Mouse (Mus musculus) kidney, adult 18-20 months (tissue): Measurements from ENCODE around the gene Ndufb7.
"Not testable (repeated sequence)": the region's sequence is repeated elsewhere in the genome, so short reads cannot be mapped to it uniquely, and the experiment has no call there.

Experiments
- DNase-seq: peaks from one replicate; pipeline ENCODE4 v3.0.0; 2021

The Ndufb7 gene

GRCm38 (mm10) chr8:83576921-83577320 lies 10.4 kb downstream of the Ndufb7 start:
- DNase-seq: no peak

DNA sequence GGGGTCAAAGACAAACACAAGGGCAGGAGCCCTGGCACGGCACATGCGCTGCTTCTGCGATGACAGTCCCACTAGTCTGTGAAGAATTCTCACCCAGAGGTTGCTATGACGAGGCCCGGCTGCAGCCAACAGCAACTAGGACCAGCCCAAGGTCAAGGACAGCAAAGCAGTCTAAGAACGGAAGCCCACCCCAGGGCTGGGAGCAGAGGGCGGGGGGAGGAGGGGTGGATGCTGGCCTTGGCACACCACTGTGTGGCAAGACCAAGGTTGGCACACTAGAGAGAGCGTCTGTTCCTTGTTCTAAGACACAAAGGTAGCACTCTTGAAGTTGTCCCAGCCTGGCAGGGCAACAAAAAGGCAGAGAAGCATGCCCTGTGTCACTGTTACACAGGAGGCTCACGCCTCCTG lies 10.9 kb downstream of the Ndufb7 start:
- peak; percentile 23 for DNase-seq

DNA sequence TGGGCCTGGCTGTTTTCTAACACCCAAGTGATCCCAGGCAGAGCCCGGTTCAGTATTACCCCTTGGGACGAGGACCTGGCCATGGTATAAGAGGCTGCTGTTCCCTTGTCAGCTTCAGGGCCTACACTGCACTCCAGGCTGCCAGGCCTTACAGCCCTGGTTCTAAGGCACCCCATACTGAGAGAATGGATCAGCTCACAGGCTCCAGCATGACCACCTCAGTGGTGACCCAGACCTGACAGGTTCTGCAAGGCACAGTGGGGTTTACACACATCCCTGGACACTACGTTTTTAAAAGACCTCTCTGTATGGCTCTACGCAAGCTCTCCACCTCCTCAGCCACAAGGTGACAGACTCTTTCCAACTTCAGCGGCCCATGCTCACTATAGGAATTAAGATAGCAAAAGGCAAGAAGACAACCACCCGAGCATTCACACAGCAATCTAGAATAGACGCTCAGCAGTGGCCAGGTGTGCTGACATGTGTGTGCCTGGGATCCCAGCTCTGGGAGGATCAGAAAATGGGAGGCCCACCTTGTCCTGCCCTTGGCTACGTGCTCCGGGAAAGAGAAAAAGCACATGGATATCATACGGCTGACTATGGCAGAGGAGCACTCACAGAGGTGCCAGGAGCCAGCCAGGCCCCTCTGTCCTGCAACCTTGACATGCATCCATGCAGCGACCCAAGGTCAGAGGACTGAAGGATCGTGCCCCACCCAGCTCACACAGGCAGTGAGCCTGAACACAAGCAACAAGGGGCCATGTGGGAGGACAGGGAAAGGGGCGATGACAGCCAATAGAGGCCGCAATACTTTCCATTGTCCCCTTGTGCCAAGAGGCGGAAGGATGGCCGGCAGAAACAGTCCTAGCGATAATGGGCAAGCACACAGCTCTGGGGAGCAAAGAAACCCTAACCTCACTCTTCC lies 11.9 kb downstream of the Ndufb7 start:
- DNase-seq: peak; percentile 7

- no peak for DNase-seq
These were observed 13.2 kb downstream of the Ndufb7 start for GRCm38 (mm10) chr8:83579676-83580075.

DNA sequence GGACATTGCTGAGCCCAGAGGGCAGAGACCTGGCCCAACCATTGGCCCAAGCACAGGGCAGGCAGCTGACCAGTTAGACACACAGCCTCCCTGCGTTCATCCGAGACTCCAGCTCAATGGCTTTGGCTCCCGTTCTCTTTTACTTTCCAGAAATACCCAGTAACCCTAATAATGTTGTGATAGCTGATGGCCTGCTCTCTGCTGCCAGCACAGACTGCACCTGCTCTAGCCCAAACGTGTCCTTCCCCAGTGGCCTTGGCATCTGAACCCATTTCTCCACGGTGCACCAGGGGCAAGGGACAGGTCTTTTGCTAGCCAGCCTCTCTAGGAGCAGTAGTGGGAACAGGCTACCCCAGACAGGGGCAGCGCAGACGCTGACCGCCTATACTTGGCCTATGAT lies 14.4 kb downstream of the Ndufb7 start:
- peak; percentile 6 for DNase-seq

DNA sequence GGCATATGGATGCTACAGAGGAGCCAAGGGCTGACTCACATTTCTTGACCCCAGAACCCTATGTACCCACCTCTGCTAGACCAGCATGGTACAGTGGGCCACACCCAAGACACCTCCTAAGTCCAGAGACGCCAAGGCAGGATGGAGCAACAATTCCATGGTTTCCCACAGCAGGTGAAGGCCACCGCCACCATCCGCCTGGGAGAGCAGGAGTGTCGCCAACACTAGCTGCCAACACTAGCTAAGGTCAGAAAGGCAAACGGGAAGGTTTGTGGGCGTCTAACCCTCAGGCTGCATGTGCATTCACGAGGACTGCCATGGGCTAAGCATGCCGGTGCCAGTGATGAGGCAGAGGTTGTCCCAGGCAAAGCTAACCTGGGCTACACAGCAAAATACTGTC lies 15.8 kb downstream of the Ndufb7 start:
- no peak for DNase-seq

DNA sequence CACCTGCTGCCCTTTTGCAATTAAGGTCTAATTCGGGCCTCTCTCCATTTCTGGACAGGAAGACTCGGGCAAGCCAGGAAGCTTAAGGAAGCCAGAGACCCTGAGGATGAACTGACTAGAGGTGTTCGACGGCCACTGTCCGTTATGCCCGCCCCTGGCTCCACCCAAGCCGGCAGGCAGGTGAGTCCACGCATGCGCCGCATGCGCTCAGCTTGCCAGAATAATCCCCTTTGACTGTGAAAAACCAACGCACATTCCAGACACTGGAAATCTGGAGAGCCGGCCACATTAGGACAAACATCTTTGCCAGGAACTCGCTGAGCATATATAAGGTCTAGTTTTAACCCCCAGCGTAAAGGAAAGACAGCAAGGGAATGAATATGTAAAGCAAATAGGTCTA lies 16.8 kb downstream of the Ndufb7 start:
- no peak for DNase-seq

- DNase-seq: no peak
These were observed 18.3 kb downstream of the Ndufb7 start for GRCm38 (mm10) chr8:83584771-83585170.

- peak; percentile 53 for DNase-seq
These were observed 18.9 kb downstream of the Ndufb7 start for GRCm38 (mm10) chr8:83585333-83585732.

- DNase-seq: no peak
These were observed 21.2 kb downstream of the Ndufb7 start for GRCm38 (mm10) chr8:83587644-83588043.

DNA sequence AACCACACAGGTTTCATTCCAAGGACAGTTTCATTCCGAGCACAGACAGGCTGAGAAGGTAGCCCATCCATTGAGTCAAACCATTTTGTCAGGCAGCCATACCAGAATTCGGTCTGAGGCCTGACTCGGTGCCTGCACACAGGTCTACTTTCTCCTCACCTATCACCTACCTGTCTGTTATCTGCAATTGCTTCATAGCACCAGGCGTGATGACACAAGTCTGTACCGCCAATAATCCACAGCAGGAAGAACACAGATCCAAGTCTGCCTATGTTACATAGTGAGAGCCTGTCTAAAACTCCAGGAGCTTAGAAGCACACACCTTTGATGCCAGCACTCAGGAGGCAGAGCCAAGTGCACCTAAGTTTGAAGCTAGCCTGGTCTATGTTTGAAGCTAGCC lies 22.4 kb downstream of the Ndufb7 start:
- no peak for DNase-seq

GRCm38 (mm10) chr8:83590488-83591023 lies 24.1 kb downstream of the Ndufb7 start:
- DNase-seq: no peak

DNA sequence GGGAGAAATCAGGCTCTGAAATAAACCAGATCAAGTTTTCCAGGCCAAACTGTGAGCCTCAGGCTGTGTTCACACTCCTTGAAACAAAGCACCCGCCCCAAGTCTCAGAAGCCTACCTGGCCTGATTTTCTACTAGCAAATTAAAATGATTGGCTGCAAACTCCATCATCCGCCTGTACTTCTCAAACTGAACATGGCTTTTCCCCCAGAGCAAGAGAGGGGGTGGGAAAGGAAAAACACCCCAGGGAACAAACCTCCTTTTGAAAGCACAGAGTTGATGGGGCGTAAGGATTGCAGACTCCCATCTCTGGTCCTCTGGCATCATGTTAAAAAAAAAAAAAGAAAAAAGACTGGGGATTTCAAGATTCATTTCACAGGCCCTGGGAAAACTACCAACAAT lies 26.2 kb downstream of the Ndufb7 start:
- no peak for DNase-seq

GRCm38 (mm10) chr8:83593325-83594166 lies 27.1 kb downstream of the Ndufb7 start:
- no peak for DNase-seq

DNA sequence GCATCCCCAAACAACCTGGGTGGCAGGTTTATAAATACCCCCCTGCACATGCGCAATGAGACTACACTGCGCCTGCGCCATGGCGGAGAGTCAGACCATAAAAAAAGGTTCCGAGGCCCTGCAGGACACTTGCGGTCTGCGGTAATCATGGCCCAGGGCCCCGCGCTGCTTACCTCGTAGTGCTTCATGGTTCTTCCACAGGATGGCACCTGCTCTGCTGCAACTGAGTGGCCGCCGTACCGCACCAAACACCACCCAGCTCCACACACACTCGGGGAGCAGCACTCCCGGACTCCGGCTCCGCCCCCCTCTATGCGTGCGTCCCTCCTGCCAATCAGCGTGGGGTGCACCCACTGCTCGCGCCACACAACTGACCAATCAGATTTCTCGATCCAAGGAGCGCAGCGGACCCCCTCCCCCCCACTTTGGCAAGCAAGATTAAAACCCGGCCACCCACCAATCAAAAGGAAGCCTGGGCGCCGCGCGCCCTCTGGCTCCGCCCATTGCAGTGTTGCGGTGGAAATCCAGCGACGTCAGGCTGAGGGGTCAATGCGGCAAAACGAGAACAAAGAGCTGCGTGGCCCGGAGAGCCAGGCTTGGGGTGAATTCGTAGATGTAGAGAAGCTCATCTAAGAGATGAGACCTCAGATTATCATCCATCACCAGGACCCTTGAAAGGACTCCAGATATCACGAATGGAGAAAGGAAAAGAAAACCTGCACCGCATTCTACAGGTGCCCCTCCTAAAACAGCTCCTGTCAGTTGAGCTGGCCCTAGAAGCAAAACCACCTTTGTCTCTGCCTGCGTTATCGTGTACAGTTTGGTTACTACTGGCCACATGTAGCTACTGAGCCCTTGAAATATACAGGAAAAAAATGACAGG lies 27.9 kb downstream of the Ndufb7 start:
- DNase-seq: peak; percentile 94

GRCm38 (mm10) chr8:83595050-83595345 lies 28.5 kb downstream of the Ndufb7 start:
- DNase-seq: not testable (repeated sequence)

DNA sequence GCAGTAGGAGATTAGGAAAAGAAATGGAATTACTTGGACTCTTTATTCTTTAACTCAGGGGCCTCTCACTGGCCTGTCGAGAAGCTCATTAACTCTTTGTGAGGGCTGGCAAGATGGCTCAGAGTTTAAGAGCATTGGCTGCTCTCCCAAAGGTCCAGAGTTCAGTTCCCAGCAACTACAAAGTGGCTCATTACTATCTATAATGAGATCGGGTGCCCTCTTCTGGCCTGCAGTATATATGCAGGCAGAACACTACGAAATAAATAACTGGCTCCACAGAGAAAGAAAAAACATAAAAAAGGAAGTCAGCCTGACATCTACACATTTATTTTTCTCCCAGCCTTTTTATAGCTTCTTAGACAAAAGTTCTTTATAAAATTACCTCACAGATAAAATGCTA lies 29.9 kb downstream of the Ndufb7 start:
- DNase-seq: peak; percentile 58

DNA sequence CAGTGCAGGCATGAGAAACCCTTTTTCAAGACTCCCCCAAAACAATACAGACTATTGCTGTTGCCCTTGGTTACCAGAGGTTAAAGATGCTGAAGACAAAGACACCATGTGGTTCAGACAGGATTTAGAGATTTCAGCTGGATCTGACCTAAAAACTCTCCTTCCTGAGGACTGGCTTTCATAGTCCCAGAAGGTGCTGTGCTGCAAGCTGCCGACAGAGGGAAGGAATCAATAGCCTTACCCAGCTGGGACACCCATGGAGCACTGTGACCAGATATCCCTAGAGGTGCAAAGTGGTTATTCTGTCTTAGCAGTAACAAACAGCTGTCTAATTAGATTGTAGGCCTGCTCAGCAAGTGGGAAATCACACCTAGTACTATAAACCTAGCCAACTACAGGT lies 31.7 kb downstream of the Ndufb7 start:
- no peak for DNase-seq

DNA sequence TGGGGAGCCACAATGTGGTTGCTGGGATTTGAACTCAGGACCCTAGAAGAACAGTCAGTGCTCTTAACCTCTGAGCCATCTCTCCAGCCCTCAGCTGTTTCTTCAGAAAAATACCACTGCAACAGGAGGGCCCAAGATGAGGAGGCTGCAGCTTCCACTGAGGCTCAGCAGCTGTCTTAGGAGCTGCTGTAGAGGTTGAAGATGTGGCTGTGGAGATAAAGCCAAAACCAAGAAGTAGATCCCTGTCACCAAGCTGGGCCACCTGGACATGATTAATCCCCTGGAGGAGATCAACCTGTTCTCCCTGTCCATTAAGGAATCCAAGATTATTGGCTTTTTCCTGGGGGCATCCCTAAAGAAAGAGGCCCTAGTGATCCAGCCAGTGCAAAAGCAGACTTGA lies 33.3 kb downstream of the Ndufb7 start:
- no peak for DNase-seq

DNA sequence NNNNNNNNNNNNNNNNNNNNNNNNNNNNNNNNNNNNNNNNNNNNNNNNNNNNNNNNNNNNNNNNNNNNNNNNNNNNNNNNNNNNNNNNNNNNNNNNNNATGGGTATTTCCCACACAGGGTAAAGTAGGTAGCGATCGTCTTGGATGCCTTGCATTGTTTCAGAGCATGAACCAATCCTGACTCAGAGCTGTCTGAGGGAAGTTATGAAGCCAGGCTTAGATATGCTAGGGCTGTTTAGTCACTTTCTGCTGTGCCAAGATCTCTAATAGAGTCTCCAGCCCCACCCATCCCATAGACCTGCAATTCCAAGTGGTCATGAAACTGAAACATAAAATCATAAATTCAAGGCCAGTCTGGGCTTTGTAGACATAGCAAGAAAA lies 36.2 kb downstream of the Ndufb7 start:
- DNase-seq: no peak

DNA sequence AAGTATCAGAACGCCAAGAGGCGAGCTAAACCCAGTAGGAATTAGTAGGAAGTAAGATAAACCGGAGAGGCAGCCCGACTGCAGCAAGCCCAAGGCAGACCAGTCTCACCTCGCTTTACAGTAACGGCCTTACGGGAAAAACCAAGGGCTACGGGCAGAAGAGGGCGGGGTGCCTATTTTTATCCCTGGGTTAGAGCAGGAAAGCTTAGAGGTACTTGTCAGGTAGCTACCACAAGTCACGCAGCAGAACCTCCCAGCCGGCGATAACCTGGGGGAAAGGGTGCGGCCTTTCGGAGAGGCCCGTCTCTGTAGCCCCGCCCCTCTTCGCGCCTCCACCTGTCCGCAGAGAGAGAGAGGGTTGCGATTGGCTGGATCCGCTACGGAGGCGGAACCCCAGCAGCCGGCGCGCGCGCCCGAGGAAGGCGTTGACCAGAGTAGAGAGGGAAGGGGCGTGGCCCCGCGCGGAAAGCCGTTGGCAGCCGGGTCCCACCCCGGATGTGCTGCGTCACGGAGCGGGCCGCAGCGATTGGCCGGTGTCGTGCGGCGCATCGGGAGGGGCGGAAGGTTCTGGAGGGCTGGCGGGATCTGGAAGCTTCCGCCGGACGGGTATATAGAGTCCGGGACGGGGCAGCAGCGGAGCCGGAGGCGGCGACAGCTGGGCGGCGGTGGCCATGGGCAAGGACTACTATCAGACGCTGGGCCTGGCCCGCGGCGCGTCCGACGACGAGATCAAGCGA lies 41.4 kb downstream of the Ndufb7 start, which contains the start of the genes Tecr and Dnajb1:
Gene Tecr, minus strand, starts transcription at position 311 of the 737 bp plus-strand sequence.
Gene Dnajb1, plus strand, starts transcription at position 533 of the 737 bp plus-strand sequence.
- peak; percentile 100 for DNase-seq

DNA sequence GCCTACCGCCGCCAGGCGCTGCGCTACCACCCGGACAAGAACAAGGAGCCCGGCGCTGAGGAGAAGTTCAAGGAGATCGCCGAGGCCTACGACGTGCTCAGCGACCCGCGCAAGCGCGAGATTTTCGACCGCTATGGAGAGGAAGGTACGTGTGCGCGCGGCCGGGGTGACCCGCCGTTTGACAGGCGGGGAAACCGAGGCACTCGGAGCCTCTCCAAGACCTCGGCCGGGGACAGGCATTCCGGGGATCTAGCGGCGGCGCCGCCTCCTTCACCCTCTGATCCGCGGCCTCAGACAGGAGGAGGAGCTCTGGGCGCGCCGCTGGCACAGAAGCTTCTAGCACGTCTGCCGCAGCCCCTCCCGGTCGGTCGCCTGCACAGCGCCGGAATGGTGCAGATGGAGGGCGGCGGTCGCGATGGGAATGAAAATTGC lies 41.9 kb downstream of the Ndufb7 start:
- peak; percentile 90 for DNase-seq
